In the genomic region with DNA sequence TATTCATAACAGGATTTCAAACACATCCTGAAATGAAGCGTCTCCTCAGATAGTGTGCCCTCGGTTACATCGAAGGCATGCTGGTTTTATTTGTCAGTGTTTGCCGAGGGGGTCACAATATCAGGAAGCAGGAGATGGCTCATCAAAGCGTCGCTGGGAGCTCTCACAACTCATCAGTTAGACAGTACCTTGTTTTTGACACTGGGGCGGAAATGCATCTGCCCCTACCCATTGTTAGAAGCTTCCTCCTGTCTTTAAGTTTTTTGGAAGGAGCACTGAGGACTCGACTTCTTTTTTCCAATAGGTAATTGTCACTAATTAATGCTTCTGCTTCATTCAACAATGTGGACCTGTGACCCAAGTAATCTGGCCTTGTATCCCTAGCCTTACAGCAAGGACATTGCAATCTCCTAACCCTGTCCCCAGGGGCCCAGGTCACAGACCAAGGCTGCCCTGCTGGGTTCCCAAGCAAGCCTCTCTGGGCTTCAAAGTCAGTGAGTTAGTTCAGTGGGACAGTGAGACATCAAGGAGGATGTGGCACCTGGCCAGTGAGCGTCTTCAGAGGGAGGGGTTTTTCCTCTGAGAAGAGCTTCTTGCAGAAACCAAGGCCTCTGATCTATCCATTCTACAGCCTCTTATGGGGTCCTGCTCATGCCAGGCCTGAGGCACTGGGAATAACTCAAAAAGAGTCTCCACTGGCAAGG, we compare ENCODE assay signal across 19 mouse cellular contexts.
A peak's percentile ranks its signal among the peaks of the same experiment; 100 is the strongest.
DNase-seq lines count a peak whose midpoint lies in the region; ATAC-seq and TF ChIP-seq lines count a peak whose summit lies in the region.
"Had no signal": no experiment of that assay in that cellular context is flagged by ENCODE, and none has a peak within 500 bp of the region (broad histone marks: within the 10 kb centered on the region; RNA-seq: fewer than 3 reads in every experiment).

No protein-coding gene starts in this region.

- H3K9ac ChIP-seq in heart, adult 2 months (ENCODE audit: low read depth, low read length) = no peak overlapping the region
- H3K9ac ChIP-seq in lung, embryonic 14.5 days = no peak overlapping the region
- no peak overlapping the region for H3K9ac ChIP-seq in forebrain, postnatal 0 days
- H3K9ac ChIP-seq: forebrain, embryonic 15.5 days; heart, embryonic 13.5 days; hindbrain, embryonic 13.5 days; intestine, embryonic 15.5 days; limb, embryonic 15.5 days; liver, postnatal 0 days had no signal

- peaks cover 2% of the 10 kb centered on the region; the same call in 1 of the 2 replicates for H3K36me3 ChIP-seq in heart, adult 2 months (ENCODE audit: control insufficient read depth, insufficient read depth, low read length)
- H3K36me3 ChIP-seq in lung, embryonic 14.5 days (ENCODE audit: insufficient read depth) = no peaks in the 10 kb centered on the region
- H3K36me3 ChIP-seq in forebrain, postnatal 0 days (ENCODE audit: insufficient read depth) = no peaks in the 10 kb centered on the region
- H3K36me3 ChIP-seq: forebrain, embryonic 15.5 days; heart, embryonic 13.5 days; hindbrain, embryonic 13.5 days; intestine, embryonic 15.5 days; limb, embryonic 15.5 days; midbrain, embryonic 10.5 days had no signal

- H3K79me2 ChIP-seq in heart, adult 2 months (replicated peaks; ENCODE audit: control insufficient read depth, insufficient read depth, low read length) = no peaks in the 10 kb centered on the region

- intact Hi-C loops in heart, adult 2 months (cut with DNase I) = loop anchor here (2.0 to 5.0 kb wide), 2 partner anchors 51 to 701 kb away; no protein-coding TSS in a partner anchor
- intact Hi-C loops in heart, postnatal 25 days (cut with DNase I) = loop anchor here (2.0 kb wide), 1 partner anchor 51 kb away; no protein-coding TSS in a partner anchor

- peak overlapping the region; percentile 45 for H3K27ac ChIP-seq in heart, adult 2 months
- 0 out of 2 replicates have a peak overlapping the region, but pooled peaks have one; percentile 1 for H3K27ac ChIP-seq in lung, embryonic 14.5 days (ENCODE audit: low read depth)
- peak overlapping the region; percentile 47; the same call in 1 of the 2 replicates for H3K27ac ChIP-seq in brown adipose tissue, adult 24 weeks (replicated peaks; ENCODE audit: low read depth, low read length)
- no peak overlapping the region for H3K27ac ChIP-seq in forebrain, postnatal 0 days (ENCODE audit: low read depth, low read length)
- H3K27ac ChIP-seq: forebrain, embryonic 15.5 days; heart, embryonic 13.5 days; intestine, embryonic 15.5 days; limb, embryonic 15.5 days; midbrain, embryonic 10.5 days had no signal

- H3K4me3 ChIP-seq in heart, adult 2 months = no peak overlapping the region
- H3K4me3 ChIP-seq in lung, embryonic 14.5 days (ENCODE audit: low read depth, low read length) = no peak overlapping the region
- H3K4me3 ChIP-seq in brown adipose tissue, adult 24 weeks (ENCODE audit: insufficient read depth, low read depth, low read length) = no peak overlapping the region
- no peak overlapping the region for H3K4me3 ChIP-seq in forebrain, postnatal 0 days (ENCODE audit: low read depth, low read length)
- H3K4me3 ChIP-seq: erythroblast, embryonic 14.5 days; forebrain, embryonic 15.5 days; heart, embryonic 13.5 days; hindbrain, embryonic 13.5 days; intestine, embryonic 15.5 days; limb, embryonic 15.5 days; midbrain, embryonic 10.5 days; myocyte had no signal

- TF ChIP-seq POLR2A in heart, adult 2 months (IDR thresholded peaks at IDR 0.05; ENCODE audit: insufficient read depth, low read depth, low read length) = no peak

- TF ChIP-seq CTCF in heart, adult 2 months (IDR thresholded peaks at IDR 0.05) = no peak
- no peak for TF ChIP-seq CTCF in lung, embryonic 14.5 days (IDR thresholded peaks at IDR 0.05; ENCODE audit: low read depth)
- TF ChIP-seq CTCF in forebrain, postnatal 0 days (IDR thresholded peaks at IDR 0.05; ENCODE audit: low read depth) = no peak

- ATAC-seq in lung, embryonic 14.5 days (ENCODE audit: insufficient read depth) = no peak
- ATAC-seq in forebrain, postnatal 0 days = no peak
- ATAC-seq: forebrain, embryonic 15.5 days; intestine, embryonic 15.5 days; liver, postnatal 0 days had no signal

- TF ChIP-seq EP300 in heart, adult 2 months (IDR thresholded peaks at IDR 0.05; ENCODE audit: insufficient read depth, low read depth, low read length) = no peak

- H3K27me3 ChIP-seq in heart, adult 2 months (ENCODE audit: control insufficient read depth, insufficient read depth, low read length) = no peaks in the 10 kb centered on the region
- H3K27me3 ChIP-seq in lung, embryonic 14.5 days (ENCODE audit: insufficient read depth, low read length) = no peaks in the 10 kb centered on the region
- H3K27me3 ChIP-seq in forebrain, postnatal 0 days (ENCODE audit: insufficient read depth, low read length) = no peaks in the 10 kb centered on the region
- H3K27me3 ChIP-seq: forebrain, embryonic 15.5 days; heart, embryonic 13.5 days; hindbrain, embryonic 13.5 days; intestine, embryonic 15.5 days; limb, embryonic 15.5 days had no signal

- no peaks in the 10 kb centered on the region for H3K9me3 ChIP-seq in lung, embryonic 14.5 days (ENCODE audit: low read depth, low read length)
- no peaks in the 10 kb centered on the region for H3K9me3 ChIP-seq in forebrain, postnatal 0 days (ENCODE audit: low read length)
- H3K9me3 ChIP-seq: forebrain, embryonic 15.5 days; heart, embryonic 13.5 days; hindbrain, embryonic 13.5 days; intestine, embryonic 15.5 days; limb, embryonic 15.5 days; midbrain, embryonic 10.5 days had no signal

- WGBS in heart, adult 2 months = 42% methylated on average over 9 of the region's 9 CpGs
- 41% methylated on average over 9 of the region's 9 CpGs for WGBS in lung, embryonic 14.5 days
- 61% methylated on average over 9 of the region's 9 CpGs for WGBS in forebrain, postnatal 0 days

- H3K4me2 ChIP-seq in lung, embryonic 14.5 days = no peak overlapping the region
- no peak overlapping the region for H3K4me2 ChIP-seq in forebrain, postnatal 0 days (ENCODE audit: low read depth)
- H3K4me2 ChIP-seq: forebrain, embryonic 15.5 days; heart, embryonic 13.5 days; hindbrain, embryonic 13.5 days; intestine, embryonic 15.5 days; limb, embryonic 15.5 days had no signal

- DNase-seq in heart, adult 2 months = peak; percentile 29 to 40
- no peak for DNase-seq in heart, postnatal 25 days (ENCODE audit: low spot score)
- peak; percentile 44 for DNase-seq in lung, embryonic 14.5 days
- DNase-seq in lung, postnatal 14 days = no peak
- peak; percentile 18 for DNase-seq in ZHBTc4 (ENCODE audit: low read depth, low spot score)
- no peak for DNase-seq in forebrain, postnatal 0 days
- DNase-seq: cerebellum, adult 9-11 months; liver, postnatal 0 days; right cerebral cortex, adult 18-20 months; thymus, postnatal 14 days had no signal

- peaks cover 11% of the 10 kb centered on the region for H3K4me1 ChIP-seq in heart, adult 2 months (ENCODE audit: control insufficient read depth, insufficient read depth, low read length)
- H3K4me1 ChIP-seq in lung, embryonic 14.5 days (ENCODE audit: insufficient read depth) = 0 out of 2 replicates have a peak, but pooled peaks cover 4% of the 10 kb centered on the region
- H3K4me1 ChIP-seq in brown adipose tissue, adult 24 weeks (ENCODE audit: control insufficient read depth, insufficient read depth, insufficient read length, low read length) = peaks cover 7% of the 10 kb centered on the region; the same call in 1 of the 2 replicates
- no peaks in the 10 kb centered on the region for H3K4me1 ChIP-seq in forebrain, postnatal 0 days (ENCODE audit: insufficient read depth)
- H3K4me1 ChIP-seq: intestine, embryonic 15.5 days had no signal

Comparison
In these comparisons a context has a peak if more than half of its experiments do, and no peak if none do; other contexts are left out.
1. DNase-seq: peak in heart, adult 2 months (2 of 2), lung, embryonic 14.5 days (single experiment) and ZHBTc4 (single experiment); none in heart, postnatal 25 days (single experiment), lung, postnatal 14 days (single experiment) and forebrain, postnatal 0 days (single experiment).